Mouse (Mus musculus) brain, adult 2 months (tissue): ENCODE measurements around the gene Rapgef1.

Source experiments
- DNase-seq: peaks from one replicate; pipeline ENCODE4 v3.0.0; 2011; ENCODE audit warnings: low read depth, low spot score

Gene Rapgef1

GRCm38 (mm10) chr2:29645071-29645628 lies 25.6 kb downstream of the Rapgef1 start:
- DNase-seq: no peak

- no peak for DNase-seq
These were observed 27.1 kb downstream of the Rapgef1 start for GRCm38 (mm10) chr2:29646613-29647012.

DNA sequence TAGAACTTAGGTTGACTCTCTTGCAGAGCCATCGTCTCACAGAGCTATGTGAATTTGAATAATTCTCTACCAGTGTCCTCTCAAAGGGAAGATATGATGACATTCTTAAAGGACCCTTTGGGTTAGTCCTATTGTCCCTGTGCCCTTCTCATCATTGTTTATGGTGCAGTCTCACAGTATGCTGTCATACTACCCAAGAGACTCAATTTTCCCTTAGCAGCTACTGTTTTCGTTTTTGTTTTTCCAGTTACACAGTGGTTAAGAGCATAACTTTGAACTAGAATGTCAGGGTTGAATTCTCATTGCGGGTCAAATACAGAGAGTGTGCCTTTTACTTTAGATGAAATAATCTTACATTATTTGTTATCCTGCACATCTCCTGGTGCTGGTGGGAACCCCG lies 27.6 kb downstream of the Rapgef1 start:
- DNase-seq: no peak

DNA sequence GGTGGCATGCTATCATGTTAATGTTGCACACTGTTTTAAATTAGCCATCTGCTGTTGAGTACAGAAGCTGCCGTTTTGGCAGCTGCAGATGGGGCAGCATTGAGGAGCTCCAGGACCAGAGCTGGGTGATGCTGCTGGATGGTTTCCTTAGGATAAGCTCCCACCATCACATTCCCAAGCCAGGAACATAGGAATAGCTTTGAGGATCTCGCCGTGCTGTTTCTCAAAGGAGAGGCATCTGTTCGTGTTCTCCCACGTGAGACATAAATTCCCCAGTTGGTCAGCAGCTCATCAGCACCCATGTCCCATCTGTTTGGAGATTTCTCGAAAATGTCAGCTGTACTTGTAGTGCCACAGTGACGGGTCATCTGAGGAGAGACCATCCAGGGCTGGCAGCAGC lies 28.3 kb downstream of the Rapgef1 start:
- DNase-seq: peak; percentile 93

GRCm38 (mm10) chr2:29648956-29649794 lies 29.7 kb downstream of the Rapgef1 start:
- DNase-seq: no peak

DNA sequence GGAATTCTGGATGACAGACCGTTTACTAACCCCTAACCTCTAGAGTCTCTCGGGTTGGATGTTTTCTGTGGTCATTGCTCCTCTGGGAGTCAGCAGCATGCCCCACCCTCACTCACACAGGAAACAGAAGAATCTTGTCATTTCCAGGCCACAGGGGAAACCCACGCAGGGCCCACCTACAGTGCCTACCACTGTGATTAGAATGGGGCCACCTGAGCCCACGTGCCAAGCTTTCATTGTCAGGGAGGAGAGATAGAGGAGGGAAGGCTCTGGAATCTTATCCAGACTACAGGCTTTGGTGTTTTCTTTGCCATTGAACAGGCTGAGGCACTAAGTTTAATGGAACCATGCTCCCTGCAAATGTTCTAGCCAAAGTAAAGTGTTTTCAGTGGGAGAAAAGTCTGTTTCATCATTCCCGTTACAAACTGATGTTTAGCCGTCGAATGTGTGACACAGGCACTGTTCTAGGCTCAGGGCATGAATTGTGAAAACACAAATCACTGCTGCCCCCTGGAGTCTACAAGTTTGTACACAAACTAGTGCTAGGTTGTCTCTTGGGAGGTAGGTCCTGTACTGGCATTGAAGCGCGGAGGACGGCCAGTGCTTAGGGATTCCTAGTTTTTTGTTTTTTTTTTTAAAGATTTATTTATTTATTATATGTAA lies 30.4 kb downstream of the Rapgef1 start:
- no peak for DNase-seq

GRCm38 (mm10) chr2:29651876-29652275 lies 32.4 kb downstream of the Rapgef1 start:
- peak; percentile 63 for DNase-seq

DNA sequence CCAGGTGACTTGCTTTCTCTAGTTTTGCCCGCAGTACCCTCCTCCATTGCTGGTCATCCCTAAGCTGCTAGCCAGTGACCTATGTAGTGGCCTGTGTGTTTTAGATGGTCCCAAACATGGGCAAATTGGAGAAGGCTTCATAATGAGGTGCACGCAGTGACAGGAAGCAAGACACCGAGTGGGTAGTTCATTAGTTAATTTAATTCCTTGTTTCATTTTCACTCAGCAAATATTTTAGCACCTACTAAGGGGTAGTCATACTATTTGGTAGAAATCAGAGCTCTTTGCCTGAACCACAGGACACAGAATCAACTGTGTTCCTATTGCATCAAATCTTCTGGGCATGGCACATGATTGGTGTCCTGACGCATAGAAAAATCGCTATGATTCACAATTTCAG lies 35.9 kb downstream of the Rapgef1 start:
- DNase-seq: no peak

GRCm38 (mm10) chr2:29656095-29656494 lies 36.6 kb downstream of the Rapgef1 start:
- DNase-seq: no peak

DNA sequence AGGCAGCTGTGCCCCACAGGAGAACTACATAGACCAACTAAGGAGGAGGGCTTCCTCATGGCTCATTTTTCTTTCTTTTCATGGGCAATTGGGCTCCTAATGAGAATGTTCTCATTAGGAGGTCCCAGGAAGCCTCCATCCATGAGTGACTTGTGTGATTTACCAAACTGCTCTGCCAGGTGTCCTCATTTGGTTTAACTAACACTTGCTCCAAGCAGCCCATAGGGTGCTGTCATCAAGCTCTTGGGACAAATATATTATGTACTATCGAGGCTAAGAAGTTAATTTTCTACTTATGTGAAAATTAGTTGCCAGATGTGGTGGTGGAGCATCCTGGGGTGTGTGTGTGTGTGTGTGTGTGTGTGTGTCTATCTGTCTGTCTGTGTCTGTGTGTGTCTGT lies 37.6 kb downstream of the Rapgef1 start:
- no peak for DNase-seq

DNA sequence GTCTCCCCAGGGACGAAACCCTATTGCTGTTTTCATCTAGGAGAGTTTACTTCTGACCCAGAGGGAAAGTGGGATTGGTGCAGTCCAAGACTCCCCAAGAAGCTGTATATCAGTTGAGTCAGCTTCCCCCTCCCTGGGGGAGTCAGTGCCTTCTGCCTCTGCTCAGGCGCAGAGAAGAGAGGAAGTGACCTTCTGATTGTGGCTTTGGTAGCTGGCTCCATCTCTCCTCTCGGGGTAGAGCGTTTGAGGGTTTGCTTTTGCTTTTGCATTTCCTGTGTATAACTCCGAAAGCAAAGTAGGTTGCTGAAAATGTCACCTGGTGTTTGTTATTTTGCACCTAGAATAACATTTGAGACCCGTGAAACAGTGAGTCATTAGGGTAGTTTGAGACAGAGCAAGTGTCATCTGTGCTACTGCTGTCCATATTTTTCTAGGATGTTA lies 42.3 kb downstream of the Rapgef1 start:
- peak; percentile 39 for DNase-seq

DNA sequence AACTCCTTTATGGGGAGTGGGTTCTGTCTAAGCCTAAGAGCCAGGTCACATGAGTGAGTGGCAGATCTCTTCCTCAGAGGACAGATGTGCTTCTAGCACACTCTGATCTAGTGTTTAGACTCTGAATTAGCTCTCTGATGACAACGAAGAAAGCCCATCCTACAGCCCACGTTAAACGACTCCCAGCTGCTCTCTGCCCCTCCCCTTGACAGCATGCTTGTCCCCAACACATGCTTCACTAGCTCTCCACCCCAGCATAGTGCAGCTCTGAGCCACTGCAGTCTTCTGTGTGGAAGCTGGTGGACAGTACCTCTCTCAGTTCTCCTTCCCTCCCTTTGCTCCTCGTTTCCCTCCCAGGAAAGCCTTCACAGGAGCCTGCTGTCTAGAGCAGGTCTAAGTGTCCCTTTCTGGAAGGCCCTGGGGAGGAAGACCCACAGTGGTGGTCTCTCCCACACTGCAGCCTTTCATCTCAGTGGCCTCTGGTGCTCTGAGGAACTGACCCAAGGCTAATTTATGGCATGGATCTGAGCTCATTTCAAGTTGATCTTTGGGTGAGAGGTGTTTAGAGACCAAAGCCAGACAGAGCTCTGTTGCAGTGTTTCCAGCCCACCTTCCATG lies 43.8 kb downstream of the Rapgef1 start:
- DNase-seq: peak; percentile 48

DNA sequence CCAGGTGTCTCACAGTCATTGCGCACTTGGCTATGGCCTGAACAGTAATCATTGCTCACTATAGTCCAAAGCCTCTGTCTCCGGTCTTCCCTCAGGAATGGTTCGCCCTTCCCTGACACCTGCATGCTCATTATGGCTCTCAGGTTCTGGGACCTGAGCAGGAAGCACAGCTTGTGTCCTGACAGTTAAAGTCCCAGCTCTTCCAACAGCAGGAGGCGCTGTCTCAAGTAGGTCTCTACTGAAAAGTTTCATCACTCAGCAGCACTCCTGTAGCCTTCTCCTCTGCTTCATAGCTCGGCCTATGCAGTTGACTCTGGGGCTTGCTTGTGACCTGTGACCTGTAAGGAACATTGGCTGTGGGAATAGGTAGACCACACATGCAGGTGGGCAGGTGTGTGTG lies 45.9 kb downstream of the Rapgef1 start:
- no peak for DNase-seq

- no peak for DNase-seq
These were observed 47.1 kb downstream of the Rapgef1 start for GRCm38 (mm10) chr2:29666589-29666988.

DNA sequence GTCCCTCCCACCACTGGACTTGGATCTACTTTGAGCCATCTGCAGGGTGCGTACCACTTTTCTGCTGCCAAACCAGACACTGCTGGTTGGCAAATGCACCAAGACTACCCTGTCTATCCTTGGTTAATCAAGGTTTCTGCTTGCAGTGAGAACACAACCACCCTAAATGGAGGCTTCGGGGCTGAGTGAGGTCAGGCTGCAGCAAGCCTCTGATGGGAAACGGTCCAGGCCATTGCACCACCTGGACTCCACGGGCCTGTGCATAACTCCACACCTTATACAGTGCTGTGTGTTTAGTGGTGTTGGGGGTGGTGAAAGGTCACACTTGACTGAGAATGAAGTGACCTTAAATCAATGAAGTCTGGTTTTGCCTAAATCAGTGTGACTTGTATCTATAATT lies 47.6 kb downstream of the Rapgef1 start:
- no peak for DNase-seq

DNA sequence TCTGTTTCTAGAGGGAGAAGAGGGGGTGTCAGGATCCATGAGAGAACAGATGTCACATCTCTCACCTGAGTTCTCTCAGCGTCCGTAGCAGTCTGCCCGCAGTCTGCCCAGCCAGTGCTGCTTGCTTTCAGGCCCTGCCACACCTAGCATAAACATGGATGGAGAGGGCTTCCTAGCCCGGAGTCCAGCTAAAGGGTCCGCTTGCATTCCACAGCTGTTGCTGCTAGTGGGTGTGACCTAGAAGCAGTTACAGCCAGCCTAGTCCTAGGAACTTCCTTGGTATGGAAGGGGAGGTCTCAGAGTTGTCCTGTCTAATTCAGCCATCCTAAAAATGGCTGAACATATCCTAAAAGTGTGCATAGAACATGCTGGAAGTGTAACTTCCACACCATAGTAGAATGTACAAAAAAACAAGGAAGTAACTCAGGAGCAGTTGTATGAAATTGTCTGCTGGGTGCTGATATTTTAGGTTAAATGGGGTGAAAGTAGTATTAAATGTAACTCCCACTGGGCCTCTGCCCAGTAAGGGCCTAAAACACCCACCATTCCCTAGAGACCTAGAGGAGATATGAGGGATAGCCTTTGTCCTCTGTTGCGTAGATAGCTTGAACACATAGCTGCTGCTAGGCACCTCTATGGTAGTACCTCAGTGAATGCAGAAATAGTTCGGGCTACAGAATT lies 48.6 kb downstream of the Rapgef1 start:
- DNase-seq: no peak

DNA sequence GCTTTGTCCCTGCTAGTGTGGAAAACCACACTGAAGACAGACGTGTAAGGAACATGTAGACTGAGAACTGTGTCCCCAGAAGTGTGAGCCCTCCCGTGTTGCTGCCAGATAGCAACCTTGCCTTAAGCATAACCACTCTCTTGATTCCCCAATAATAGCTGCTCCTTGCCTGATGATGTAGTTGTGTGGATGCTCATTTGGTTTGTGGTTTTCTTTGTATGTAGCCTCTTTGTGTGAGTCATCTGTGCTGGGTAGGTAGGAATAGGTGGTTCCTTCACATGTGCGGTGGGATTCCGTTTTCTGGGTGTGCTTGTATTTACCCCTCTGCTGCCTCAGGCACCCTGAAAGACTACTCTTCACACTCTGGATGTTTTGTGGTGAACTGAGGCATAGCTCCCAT lies 49.4 kb downstream of the Rapgef1 start:
- no peak for DNase-seq

- DNase-seq: peak; percentile 78
These were observed 50.2 kb downstream of the Rapgef1 start for GRCm38 (mm10) chr2:29669711-29670110.

- DNase-seq: peak; percentile 93
These were observed 50.9 kb downstream of the Rapgef1 start for GRCm38 (mm10) chr2:29670231-29670991.

DNA sequence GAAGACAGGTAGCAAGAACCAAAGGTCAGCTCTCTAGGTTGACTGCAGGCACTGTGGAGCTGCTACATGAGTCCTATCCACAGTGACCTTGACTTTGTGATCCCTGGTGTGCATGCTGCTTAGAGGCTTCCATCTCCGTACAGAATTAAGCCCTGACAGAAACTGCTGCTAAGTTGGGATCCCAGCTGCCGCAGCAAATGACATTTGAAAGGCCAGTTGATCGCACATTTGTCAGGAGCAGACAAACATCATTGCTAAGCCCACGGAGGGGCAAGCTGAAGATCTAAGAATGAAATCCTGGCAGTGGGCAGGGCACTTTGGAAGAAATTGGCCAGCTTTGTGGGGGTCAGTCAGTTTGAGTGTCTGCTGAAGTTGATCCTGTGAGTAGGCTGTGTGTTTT lies 51.9 kb downstream of the Rapgef1 start:
- no peak for DNase-seq

GRCm38 (mm10) chr2:29671856-29672255 lies 52.3 kb downstream of the Rapgef1 start:
- peak; percentile 58 for DNase-seq
